Mouse (Mus musculus): ENCODE data around the gene Olfr358.

Olfr358 gene

GRCm38 (mm10) chr2:37009235-37009634 lies at the start of gene Olfr358:
TSS of gene Olfr358 (minus strand) at chr2:37009335.
- DNase-seq (ENCODE audit: low spot score in 2 of 2) = no peak

DNA sequence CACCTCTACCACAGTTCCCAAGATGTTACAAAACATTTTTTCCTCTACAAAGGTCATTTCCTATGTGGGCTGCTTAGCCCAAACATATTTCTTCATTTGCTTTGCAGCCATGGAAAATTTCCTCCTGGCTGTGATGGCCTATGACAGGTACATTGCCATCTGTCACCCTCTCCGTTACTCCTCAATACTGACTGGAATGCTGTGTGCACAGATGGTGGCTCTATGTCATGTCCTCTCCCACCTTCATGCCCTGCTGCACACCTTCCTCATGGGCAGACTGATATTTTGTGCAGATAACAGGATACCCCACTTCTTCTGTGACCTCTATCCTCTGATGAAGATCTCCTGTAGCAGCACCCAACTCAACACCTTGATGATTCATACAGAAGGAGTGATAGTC lies 12.1 kb downstream of the Olfr358 start:
- DNase-seq (ENCODE audit: low spot score in 2 of 2) = no peak

GRCm38 (mm10) chr2:36993527-36993926 lies 15.6 kb downstream of the Olfr358 start, which contains the start of gene Olfr357:
TSS of gene Olfr357 (plus strand) at chr2:36993827.
- DNase-seq (ENCODE audit: low spot score in 2 of 2) = no peak

Data from spleen, postnatal 14 days (tissue).